Mouse (Mus musculus) G1E (cell line): ENCODE measurements around the gene Carmil3.

Experiments used
- CTCF ChIP-seq: IDR thresholded peaks from 2 replicates; pipeline ENCODE4 v1.5.1; 2012; ENCODE audit warnings: low read depth, low read length, inconsistent platforms, mixed read lengths
- TAL1 ChIP-seq: conservative IDR thresholded peaks from 2 replicates; pipeline ENCODE4 v1.6.1; 2012; ENCODE audit warnings: low read depth, low read length, inconsistent platforms, mixed read lengths

- no peak for TF ChIP-seq CTCF
- TF ChIP-seq TAL1 = no peak
These were observed 31.7 kb upstream of the Carmil3 start for GRCm38 (mm10) chr14:55458761-55459160.
